Mouse (Mus musculus) regulatory T cell (primary cell): Measurements from ENCODE around the gene Epc2.

Source experiments
- in situ Hi-C: fragments of 300-600 bp; cut with MboI, MseI; formaldehyde crosslinking; loops from one replicate; pipeline ENCODE4 v1.15.1; 2025; ENCODE audit warnings: high pct_unique_total_duplicates

Gene Epc2

DNA sequence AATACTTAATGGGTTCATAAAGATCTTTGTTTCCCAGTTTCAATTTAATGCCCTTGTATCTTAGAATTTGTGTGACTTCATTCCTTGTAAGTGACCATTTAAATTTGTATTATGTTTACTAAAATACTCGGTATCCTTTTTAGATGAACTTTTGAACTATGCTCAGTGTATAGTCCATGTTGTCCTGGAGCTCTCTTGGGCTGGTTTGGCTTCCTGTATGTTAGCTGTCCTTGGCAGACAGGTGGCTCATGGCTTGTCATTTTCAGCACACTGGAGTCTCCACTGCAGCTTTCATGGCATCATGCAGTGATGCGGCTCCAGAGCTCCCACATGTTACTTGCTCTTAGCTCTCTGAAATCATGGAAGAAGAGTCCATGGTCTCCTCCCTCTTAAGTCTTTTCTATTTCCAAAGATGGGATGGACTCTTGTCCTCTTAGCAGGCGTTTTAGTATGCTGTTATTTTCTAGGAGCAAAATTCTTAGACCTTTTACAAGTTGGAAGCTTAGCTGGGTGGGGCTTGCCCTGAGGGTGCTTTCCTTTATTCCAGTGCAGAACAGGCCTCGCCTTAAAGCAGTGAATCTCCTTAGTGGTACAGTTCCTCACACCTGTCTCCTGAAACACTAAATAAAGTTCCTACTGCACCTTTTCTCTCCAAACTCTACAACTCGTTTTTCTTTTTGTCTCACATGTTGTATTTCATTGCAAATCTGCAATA is 20.5 kb downstream of the Epc2 start:
- in situ Hi-C loops, result no loop called here

DNA sequence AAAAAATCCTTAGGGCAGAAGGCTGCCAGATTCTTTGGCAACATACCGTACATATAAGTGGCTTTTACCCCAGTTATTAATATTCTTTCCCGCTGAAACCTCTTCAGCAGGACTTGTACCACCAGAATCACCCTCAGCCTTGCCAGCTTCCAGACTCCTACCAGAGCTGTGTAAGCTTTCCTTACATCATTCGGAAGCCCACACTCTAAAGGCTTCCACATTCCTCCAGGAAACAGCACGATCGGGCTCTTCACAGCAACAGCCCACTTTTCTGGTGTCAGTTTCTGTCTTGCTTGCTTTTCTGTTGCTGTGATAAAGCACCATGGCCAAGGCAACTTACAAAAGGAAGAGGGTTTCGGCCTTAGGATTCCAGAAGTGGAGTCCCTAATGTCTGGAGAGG is 21.2 kb downstream of the Epc2 start:
- in situ Hi-C loops, result no loop called here

DNA sequence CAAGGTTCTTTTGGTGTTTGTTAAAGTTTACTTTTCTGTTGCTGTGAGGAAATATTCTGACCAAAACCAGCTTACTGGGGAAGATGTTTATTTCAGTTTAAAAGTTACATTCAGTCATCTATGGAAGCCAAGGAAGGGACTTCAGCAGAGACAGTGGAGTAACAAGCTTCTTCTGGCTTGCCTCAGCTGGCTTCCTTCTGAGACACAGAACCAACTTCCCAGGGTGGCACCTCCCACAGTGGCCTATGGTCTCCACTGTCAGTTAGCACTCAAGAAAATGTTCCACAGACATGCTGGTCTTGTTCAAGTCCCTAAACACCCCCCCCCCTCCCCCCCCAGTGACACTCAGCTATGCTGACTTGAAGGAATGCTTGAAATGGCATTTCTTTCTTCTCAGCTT is 30.9 kb downstream of the Epc2 start:
- in situ Hi-C loops, result no loop called here

DNA sequence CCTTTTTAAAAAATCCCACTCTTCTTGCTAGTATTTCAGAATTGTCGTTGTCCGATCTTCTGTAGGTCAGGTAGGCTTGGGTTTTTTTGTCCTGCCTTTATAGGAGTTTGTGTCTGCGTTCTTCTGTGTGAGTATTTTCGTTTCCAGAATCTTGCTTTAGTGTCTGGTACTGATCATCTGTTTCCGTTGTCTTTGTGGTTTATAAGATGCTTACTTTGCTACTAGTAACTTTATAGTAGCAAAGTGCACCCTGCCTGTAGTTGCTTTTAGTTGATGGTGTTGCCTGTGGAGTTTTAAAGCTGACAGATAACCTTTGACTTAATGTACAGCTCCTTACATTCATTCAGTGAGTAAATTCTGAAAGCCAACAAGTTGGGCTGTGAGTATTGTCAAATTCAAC is 32.1 kb downstream of the Epc2 start:
- in situ Hi-C loops, result no loop called here

DNA sequence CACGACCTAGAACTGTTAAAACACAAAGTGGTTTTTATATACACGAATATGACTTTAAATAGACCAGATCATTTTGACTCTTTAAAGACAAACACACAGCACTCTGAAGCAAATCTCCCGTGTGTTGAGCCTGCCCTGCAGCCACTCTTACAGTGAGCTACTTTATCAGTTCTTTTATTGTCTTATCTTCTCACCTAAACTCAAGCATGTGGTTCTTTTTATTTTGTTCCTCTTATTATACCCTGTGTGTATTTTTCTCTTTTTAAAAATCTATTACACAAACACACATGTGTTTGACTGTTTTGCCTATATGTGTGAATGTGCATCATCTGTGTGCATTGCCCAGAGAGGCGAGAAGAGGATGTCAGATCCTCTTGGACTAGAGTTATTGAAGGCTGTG is 50.1 kb downstream of the Epc2 start:
- in situ Hi-C loops, result loop anchor here (10.0 kb wide), 1 partner anchor 1423 kb away; no protein-coding TSS in a partner anchor

DNA sequence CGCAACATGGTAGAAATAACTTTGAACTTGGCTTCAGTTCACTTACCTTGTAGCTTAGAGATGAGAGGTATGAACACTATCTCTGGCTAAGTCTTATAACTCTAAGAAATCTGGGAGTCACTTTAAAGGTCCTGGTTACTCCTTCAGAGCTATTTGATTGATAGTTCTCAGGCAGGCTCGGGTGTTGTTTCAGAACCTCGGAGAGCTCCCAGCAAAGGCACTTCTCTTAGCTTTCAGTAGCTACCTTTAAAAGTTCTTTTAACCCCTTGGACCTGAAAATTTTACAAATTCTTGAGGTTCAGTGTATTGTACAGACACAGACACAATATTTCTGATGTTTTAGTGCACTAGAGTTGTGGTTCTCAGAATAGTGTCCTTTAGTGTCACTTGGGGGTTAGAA is 52.3 kb downstream of the Epc2 start:
- in situ Hi-C loops, result loop anchor here (10.0 kb wide), 1 partner anchor 1421 kb away; no protein-coding TSS in a partner anchor

DNA sequence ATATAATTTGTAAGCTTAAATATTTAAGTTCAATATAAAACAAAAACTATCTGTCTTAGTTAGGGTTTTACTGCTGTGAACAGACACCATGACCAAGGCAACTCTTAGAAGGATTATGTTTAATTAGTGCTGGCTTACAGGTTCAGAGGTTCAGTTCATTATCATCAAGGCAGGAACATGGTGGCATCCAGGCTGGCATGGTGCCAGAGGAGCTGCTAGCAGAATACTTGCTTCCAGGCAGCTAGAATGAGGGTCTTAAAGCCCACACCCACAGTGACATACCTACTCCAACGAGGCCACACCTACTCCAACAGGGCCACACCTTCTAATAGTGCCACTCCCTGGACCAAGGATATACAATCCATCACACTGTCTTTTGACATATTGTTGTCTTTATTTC is 53.9 kb downstream of the Epc2 start:
- in situ Hi-C loops, result loop anchor here (10.0 kb wide), 1 partner anchor 1420 kb away; no protein-coding TSS in a partner anchor

DNA sequence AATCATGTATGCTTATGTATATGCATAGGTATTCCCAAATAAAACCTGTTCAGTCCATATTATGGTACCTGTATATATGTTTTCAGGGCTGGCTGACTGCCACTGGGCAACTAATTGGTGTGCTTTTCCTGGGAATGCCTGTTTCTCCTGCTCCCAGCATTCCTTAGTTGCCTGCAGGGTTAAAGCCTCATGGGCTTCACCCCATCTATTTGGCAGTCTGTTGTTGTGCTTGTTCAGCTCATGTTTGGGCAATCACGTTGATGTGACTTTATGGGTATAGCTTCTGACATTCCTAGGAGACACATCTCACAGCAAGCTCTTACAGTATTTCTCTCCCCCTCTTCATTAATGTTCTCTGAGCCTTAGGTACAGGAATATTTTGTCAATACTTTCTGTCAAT is 59.5 kb downstream of the Epc2 start:
- in situ Hi-C loops, result no loop called here

DNA sequence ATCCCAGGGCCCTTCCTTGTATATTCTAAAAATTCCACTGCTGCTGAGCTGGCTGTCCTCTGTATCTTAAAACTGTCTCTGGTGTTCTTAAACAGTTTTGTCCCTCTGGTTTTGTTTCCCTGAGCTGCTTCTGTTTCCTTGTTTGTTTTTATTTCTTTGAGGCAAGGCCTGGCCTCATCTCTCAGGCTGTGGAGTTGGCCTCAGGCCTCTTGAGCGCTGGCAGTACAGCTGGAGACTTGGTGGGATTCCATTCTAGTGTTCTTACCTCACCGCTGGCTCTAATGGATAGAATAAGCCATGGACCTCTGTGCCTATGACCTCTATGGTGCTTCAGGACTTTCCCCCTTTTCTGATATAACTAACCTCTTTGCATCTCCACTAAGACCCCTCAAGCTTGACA is 64.7 kb downstream of the Epc2 start:
- in situ Hi-C loops, result no loop called here

DNA sequence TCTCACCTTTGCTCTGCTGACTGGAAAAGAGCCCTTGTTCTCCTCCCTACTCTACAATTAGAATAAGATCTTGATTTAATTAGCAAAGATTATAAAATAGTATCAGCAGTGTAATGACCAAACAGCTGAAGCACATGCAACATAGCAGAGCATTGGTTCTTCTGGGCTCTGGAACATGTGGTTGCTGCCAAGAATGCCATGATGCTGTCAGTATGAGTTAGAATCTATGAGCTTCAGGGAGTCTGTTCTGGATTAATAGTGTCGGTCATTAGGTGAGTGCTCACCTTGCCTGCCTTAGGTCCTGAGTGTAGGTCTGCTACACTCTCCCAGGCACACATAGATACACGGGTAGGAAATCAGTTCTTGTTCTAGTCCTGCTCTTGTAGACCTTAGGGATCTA is 69.1 kb downstream of the Epc2 start:
- in situ Hi-C loops, result no loop called here

DNA sequence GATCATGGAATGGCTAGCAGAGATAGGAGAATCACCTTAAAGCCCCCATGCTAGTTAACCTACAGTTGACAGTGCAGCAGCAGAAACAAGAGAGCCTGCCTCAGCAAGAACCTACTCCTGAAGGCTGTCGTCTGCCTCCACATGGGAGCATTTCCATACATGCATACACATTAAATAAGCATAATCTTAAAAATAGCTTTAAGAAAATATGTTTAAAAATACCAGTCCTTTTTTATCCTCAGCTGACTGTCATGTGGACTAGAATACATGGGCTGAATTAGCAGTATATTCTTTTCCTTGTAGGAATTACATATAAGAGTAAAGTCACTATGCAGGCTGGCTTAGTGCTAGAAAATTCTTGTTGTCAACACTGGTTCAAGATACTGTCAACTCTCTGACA is 69.7 kb downstream of the Epc2 start:
- in situ Hi-C loops, result no loop called here

DNA sequence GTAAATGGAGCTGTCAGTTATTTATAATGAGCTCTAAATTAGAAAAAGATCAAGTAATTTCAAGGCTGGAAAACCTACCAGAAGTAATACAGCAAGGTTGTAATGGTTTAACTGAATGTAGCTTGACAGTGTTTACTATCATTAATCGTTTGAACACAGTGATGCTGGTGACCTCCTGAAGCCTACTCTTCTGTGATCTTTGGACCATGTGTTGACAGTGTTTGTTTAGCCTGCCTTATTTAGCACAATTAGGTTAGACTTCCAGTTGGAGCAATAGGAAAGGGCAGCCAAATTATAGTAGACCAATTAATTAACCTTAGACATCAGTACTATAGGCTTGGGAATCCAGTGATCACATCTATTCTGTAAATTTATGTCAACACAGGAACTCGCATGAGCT is 70.3 kb downstream of the Epc2 start:
- in situ Hi-C loops, result no loop called here

DNA sequence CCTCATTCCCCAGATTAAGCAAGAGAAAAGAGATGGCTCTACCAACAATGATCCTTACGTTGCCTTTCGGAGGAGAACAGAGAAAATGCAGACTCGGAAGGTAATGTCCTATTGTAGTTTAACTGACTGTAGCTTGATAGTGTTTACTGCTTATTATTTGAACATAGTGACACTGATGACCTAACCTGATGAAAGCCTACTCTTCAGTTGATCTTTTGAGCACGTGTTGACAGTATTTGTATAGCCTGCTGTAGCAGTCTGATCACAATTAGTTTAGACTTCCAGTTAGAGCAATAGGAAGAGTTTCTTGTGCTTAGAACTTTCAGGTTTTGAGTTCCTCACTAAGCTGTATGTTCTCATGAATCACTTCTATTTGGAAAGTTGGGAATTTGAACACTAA is 71.3 kb downstream of the Epc2 start:
- in situ Hi-C loops, result no loop called here

DNA sequence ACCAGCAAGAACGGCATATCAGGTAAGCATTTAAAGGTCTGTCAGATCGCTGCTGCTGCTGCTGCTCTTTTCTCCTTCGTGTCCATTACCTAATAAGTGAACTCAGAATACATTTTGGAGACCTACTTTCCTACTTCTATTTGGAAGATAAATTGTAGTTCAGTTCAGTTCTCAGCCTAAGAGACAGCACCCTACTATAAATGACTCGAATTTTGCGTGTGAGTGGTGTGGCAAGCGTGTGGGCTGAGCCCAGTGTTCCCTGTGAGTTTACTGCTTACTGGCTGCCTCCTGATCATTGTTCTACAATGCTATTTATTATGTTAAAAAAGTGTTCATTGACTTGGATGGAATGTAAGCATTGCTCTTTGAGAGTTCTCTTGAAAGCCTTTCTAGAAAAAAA is 85.9 kb downstream of the Epc2 start:
- in situ Hi-C loops, result no loop called here

DNA sequence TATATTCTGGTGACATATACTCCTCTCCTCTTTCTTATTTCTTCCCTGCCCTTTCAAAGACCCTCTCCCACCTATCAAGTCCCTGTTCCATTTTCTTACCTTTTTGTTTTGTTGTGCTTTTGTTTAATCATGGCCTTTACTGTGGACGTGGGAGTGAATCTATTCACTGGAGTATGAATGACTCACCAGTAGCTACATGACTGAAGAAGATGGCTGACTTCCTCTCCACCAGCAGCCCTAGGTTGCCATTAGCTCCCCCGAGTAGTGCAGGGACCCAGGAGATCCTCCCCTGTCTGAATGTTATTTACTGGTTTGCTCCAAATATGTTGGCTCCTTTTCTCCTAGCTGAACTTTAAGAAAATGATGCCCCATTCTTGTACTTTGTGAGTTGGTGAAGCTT is 86.8 kb downstream of the Epc2 start:
- in situ Hi-C loops, result no loop called here

DNA sequence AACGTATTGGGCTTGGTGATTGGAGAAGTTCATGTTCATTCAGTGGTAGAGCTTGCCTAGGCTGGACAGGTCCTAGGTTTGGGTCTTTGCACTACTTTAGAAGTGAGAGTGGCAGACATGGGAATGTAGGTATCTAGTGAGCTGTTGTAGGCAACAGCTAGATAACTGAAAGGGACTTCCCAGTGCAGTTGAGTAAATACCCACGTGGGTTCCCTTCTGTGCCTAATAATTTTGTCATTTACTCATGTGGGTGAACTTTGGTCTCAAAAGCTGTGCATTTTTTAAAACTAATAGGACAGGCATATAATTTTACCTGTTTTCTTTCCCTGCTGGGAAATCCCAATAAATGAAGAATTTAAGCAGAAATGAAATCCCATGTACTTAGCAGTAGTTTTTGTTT is 88.5 kb downstream of the Epc2 start:
- in situ Hi-C loops, result loop anchor here (10.0 kb wide), 1 partner anchor 615 kb away; no protein-coding TSS in a partner anchor

DNA sequence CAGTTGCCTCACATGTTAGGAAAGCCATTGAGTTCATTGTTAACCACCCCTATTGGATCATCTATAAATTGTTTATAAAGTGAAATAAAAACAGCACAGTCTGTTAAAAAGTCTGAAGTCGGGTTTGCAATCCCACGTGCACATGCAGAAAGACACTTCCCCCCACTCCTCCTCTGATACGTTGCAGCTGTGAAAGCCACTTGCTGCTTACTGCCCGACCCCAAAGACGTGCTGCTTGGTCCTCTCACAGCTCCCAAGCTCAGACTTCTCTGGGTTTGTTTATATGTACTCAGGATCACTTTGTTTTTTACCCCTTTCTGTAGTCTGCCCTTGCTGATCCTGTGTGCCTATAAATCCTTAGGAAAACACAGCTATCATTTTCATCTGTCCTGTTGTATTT is 96.5 kb downstream of the Epc2 start:
- in situ Hi-C loops, result loop anchor here (10.0 kb wide), 1 partner anchor 623 kb away; no protein-coding TSS in a partner anchor

DNA sequence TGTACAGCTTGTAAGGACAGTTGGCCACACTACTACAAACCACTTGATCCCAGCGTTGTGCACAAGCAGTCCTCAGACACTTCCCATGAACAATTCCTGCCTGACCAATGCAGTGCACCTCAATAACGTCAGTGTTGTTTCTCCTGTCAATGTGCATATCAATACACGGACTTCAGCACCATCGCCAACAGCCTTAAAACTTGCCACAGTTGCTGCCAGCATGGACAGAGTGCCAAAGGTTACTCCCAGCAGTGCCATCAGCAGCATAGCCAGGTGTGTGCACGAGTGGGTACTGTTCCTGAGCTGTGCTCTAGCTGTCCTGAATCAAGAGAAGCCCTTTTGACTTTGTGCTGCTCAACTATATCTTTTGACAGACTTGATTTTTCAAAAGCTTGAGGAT is 97.2 kb downstream of the Epc2 start:
- in situ Hi-C loops, result loop anchor here (10.0 kb wide), 1 partner anchor 624 kb away; no protein-coding TSS in a partner anchor

DNA sequence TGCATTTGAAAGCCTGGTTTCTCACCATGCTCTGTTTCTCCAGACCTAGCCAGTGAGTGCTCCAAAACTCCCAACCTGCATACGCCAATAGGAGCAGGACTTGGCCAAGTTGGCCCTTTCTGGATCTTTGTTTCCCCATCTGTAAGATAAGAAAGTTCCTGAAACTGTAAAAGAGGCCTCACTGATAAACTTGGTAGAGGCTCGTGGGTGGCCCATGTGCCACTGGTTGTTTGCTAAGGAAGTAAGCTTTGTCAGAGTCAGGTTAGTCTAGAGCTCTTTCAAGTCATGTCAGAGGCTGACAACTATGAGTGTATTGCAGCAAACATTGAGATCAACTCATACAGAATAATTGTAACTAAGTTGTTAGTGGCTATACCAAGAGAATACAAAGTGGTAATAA is 101.8 kb downstream of the Epc2 start:
- in situ Hi-C loops, result no loop called here

DNA sequence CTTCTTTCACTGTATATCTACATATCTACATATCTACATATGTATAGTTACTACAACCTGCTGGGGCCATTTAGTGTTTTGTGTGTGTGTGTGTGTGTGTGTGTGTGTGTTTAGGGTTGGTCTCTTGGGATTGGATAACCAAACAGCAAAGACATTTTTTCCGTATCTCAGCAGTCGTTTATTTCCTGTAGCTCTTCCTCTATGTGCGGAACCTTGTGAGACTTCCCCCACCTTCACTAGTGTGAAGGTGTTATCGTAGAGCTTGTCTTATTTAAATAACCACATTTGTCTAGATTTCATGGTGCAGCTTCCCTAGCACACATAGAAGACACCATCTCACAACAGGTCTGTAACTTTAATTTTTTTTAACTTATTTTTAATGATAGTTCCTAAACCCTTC is 106.1 kb downstream of the Epc2 start:
- in situ Hi-C loops, result no loop called here

DNA sequence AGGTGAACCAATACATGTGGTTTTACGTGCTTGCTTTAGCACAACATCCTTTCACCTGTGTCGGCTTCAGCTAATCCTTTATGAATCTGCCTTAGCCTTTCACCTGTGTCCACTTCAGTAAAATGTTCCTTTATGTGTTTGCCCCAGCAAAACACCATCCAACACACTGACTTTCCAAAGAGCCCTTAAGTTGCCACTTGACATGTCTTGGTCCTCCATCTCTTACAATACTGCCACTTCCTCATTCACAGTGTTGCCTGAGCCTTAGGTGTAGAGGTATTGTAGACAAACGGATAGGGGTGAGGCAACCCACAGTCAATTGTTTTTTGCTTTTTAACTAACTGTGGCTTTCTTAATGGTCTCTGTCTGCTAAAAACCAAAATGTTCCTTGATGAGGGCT is 107.1 kb downstream of the Epc2 start:
- in situ Hi-C loops, result no loop called here

DNA sequence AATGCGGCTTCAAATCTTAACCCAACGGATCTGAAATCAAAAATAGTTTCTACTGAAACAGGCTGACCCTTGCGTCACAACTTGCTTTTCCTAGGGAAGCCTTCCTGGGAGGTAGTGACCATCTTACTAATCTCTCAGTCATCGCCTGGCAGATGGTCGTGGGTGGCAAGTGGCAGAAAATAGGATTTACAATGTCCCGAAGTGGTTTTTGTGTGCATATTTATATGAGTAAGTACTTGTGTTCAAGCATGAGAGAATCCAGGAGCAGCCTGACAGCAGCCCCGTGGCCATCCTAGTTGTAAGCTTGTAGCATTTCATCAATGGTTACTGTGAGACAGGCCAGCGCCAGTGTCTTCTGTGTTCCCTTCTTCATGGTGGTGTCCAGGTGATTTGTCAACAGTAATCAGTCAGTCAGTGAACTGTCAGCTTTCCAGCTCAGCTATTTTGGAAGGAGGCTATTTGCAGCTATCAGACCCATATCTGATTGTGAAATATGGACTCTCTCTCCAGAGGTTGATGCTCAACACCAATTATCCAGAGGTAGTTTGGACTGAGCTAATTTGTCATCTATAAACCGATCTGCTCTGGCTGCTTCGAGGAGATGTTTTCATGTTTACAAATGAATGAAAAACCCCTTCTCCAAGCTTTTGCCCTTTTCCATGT is 111.5 kb downstream of the Epc2 start:
- in situ Hi-C loops, result no loop called here
